Mouse (Mus musculus) gastrocnemius, adult 2 months (tissue): ENCODE measurements around the gene Cfap43. TPM values are rescaled to one million over a fixed set of nuclear protein-coding genes. Genes with fewer than 3 reads are reported as not detected.

Source experiments
- DNase-seq: peaks from one replicate; pipeline ENCODE4 v3.0.0; 2022
- H3K27ac ChIP-seq: fragments of 200-600 bp; 2 replicates; pipeline ENCODE4 v1.8.1; 2022; ENCODE audit warnings: mild to moderate bottlenecking
- H3K4me3 ChIP-seq: fragments of 200-600 bp; 2 replicates; pipeline ENCODE4 v1.8.1; 2022; ENCODE audit warnings: mild to moderate bottlenecking, moderate library complexity
- CTCF ChIP-seq: fragments of 200-600 bp; IDR thresholded peaks from 2 replicates; pipeline ENCODE4 v1.8.1; 2022; ENCODE audit warnings: antibody characterized with exemption, mild to moderate bottlenecking, moderate library complexity
- intact Hi-C: fragments of 180-260 bp; cut with DNase I; formaldehyde crosslinking; loops from one replicate; pipeline ENCODE4 v1.15.1; 2025
- total RNA-seq, 2 experiments: library from RNA; stranded (reverse); gene quantifications; 2 replicates each; pipeline ENCODE4 v1.2.3; 2021

Cfap43 gene
- total RNA-seq, 2 experiments from 2014 or later: 0.11 TPM; not detected in 1

- no peak for DNase-seq
- H3K4me3 ChIP-seq: no peak overlapping the region
- TF ChIP-seq CTCF: no peak
- no peak overlapping the region for H3K27ac ChIP-seq
- intact Hi-C loops: no loop called here
Measured at GRCm38 (mm10) chr19:47722471-47722870, 196.6 kb downstream of the Cfap43 start.

GRCm38 (mm10) chr19:47719147-47719546, 199.9 kb downstream of the Cfap43 start:
- H3K27ac ChIP-seq: no peak overlapping the region
- intact Hi-C loops: no loop called here
- no peak for TF ChIP-seq CTCF
- no peak overlapping the region for H3K4me3 ChIP-seq
- DNase-seq: no peak

DNA sequence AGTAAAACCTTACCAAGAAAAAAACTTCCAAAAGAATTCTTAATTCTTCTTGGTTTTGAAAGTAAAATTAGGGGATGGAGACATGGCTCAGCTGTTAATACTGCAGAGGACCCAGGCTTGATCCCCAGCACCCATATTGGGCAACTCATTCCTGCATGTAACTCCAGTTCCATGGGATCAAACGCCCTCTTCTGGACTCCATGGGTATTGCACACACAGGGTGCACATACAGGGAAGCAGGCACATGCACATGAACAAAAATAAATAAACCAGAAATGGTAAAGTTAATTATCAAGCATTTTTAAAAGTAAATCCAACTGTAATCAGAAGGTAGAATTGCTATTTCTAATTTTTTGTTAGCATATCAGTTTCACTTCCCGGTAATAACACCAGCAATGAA, 202.9 kb downstream of the Cfap43 start:
- intact Hi-C loops: no loop called here

DNA sequence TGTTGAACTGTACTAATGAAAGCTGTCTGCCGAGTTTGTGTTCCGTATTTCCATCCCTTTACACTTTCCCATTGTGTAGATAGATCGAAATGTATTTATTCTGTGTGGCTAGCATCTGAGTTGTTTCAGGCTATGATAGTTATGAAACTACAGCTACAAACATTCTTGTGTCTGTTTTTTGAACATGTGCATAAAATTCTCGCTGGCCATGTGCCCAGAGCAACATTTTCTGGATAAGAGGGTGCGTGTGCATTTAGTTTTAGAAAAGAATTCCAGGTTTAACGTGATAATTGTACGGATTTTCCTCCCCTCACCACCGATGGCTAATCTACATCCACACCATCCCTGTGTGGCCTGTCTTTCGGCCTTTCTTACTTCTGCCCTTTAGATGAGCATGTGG, 205.6 kb downstream of the Cfap43 start:
- DNase-seq: no peak
- no peak for TF ChIP-seq CTCF
- intact Hi-C loops: no loop called here
- Histone ChIP-seq H3K4me3 (no peak overlapping the region), H3K27ac (no peak overlapping the region)

More for the DNA sequence above, 202.9 kb downstream of the Cfap43 start:
- H3K4me3 ChIP-seq: no peak overlapping the region
- TF ChIP-seq CTCF: no peak; the same call in 1 of the 2 replicates
- no peak overlapping the region for H3K27ac ChIP-seq
- no peak for DNase-seq

DNA sequence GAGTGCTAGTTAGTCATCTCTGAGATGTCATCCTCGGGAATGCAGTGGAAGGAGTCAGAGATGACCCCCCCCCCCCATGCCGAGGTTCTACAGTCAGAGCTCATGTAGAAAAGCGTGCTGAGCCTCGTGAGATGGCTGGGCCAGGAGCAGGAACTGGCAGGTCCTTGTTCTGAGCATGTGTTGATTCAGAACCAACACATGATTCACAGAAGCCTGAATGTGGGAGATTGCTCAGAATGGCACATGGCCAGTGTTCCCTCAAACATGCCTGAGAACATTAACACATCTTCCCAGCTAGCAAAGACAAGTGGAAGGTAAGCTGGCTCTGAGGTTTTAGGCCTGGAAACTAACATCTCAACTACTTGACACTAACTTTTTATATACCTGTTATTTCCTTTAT, 208.7 kb downstream of the Cfap43 start:
- intact Hi-C loops: no loop called here
- no peak for TF ChIP-seq CTCF
- no peak overlapping the region for H3K4me3 ChIP-seq
- H3K27ac ChIP-seq: no peak overlapping the region
- DNase-seq: no peak

GRCm38 (mm10) chr19:47705772-47706309, 213.2 kb downstream of the Cfap43 start:
- no peak for TF ChIP-seq CTCF
- H3K27ac ChIP-seq: no peak overlapping the region
- no peak overlapping the region for H3K4me3 ChIP-seq
- no peak for DNase-seq
- intact Hi-C loops: no loop called here

DNA sequence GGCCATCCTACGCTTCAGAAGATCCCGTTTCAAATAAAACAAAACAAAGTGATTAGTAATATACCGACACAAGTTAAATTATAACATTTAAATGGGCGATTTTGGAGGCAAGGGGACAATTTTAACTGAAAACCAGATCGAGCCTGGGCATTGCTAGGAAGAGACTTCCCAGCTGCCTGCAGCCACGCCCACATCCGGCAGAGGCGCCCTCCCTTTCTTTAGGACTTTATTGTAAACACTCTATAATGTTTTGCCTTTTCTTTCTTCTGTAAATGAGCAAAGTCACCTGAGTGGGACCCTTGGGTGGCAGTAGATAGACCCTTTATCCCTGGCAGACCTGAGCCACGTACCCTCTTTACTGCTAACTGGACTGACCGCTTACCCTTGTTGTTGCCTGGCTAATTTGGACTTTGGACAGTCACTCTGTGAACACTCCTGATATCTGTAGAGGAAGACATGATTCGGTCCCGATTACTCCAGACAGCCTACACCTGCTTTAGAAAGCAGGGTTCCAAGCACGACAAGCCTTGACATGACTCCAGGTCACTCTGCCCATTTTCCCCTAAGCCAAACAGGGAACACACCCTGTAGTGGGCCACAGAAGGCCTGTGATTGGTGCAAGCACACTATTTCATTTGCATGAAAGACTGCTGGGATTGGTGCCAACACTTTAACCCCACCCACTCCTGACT, 213.9 kb downstream of the Cfap43 start:
- Histone ChIP-seq H3K4me3 (no peak overlapping the region), H3K27ac (no peak overlapping the region)
- intact Hi-C loops: no loop called here
- DNase-seq: no peak
- no peak for TF ChIP-seq CTCF

DNA sequence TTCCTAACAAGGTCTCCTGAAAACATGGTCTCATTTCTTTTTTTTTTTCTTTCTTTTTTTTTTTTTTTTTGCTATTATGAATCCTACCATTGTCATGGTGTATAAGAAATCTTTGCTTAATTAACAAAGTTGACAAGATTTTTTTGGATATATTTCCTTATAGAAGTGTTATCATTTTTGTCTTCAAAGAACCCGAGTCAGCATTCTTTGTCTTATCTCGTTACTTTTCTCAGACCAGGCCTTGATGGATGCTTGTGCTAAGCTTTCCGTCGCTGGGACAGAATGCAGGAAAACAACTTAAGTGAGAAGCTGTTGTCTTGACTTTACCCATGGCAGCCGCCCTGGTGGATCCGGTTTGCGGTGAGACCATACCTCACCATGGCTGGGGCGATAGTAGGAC, 218.6 kb downstream of the Cfap43 start:
- intact Hi-C loops: no loop called here
- Histone ChIP-seq H3K4me3 (no peak overlapping the region), H3K27ac (no peak overlapping the region)
- TF ChIP-seq CTCF: no peak
- DNase-seq: no peak

DNA sequence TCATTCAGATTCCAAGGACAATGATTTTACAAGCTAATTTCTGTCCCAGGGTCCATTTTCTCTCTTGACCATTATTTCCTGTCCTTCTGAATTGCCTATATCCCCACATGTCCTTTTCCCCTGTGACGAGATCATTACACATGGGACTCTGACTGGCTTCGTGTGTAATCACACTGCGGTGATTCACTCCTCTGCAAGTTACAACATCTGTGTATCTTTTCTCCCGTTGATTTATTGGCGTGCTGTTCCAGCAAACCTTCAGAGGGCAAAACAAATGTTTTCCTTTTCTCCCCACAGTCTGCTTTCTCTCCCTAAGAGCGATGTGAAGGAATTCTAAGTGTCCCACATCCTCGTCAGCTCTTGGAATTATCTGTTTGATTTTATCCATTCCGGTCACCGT, 219.3 kb downstream of the Cfap43 start:
- Histone ChIP-seq H3K4me3 (no peak overlapping the region), H3K27ac (no peak overlapping the region)
- DNase-seq: no peak
- intact Hi-C loops: no loop called here
- TF ChIP-seq CTCF: no peak

GRCm38 (mm10) chr19:47698266-47698665, 220.8 kb downstream of the Cfap43 start:
- H3K27ac ChIP-seq: no peak overlapping the region
- intact Hi-C loops: no loop called here
- no peak overlapping the region for H3K4me3 ChIP-seq
- DNase-seq: no peak
- no peak for TF ChIP-seq CTCF

GRCm38 (mm10) chr19:47697067-47697466, 222.0 kb downstream of the Cfap43 start:
- no peak for DNase-seq
- TF ChIP-seq CTCF: no peak
- H3K4me3 ChIP-seq: no peak overlapping the region
- intact Hi-C loops: no loop called here
- no peak overlapping the region for H3K27ac ChIP-seq

DNA sequence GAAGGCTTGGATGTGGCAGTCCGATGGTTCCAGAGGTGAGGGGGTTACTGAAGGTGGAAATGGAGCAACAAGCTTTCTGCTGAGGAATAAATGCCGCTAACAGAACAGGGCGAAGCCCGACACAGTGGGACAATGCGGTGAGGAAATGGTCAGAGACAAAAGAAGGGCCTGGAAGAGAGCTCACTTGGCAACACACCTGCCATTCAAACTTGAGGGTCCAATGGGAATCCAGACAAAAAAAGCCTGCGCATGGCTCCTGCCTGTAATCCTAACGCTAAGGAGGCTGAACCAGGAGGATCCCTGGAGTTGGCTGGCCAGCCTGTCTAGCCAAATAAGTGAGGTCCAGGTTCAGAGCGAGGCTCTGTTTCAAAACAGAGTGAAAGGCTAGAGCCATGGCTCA, 222.7 kb downstream of the Cfap43 start:
- Histone ChIP-seq H3K27ac (no peak overlapping the region), H3K4me3 (no peak overlapping the region)
- intact Hi-C loops: no loop called here
- no peak for TF ChIP-seq CTCF
- DNase-seq: no peak

DNA sequence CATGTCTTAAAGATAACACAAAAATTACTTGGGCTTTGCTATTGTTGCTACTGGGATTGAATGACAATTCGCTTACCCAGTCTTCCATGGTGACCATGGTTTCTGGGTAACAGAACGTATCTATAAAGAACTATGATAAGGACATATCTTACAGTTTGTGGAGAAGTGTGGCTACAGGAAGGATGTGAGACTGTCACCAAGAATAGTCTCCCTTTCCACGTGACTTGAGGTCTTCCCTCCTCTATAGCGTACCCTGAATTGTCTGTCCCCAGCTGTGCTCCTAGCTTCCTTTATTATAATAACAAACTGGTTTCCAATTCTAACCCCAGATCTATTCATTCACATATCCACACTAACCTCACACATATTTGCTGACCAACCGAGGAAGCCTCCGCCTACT, 223.4 kb downstream of the Cfap43 start:
- intact Hi-C loops: no loop called here
- Histone ChIP-seq H3K4me3 (no peak overlapping the region), H3K27ac (no peak overlapping the region)
- DNase-seq: no peak
- no peak for TF ChIP-seq CTCF

DNA sequence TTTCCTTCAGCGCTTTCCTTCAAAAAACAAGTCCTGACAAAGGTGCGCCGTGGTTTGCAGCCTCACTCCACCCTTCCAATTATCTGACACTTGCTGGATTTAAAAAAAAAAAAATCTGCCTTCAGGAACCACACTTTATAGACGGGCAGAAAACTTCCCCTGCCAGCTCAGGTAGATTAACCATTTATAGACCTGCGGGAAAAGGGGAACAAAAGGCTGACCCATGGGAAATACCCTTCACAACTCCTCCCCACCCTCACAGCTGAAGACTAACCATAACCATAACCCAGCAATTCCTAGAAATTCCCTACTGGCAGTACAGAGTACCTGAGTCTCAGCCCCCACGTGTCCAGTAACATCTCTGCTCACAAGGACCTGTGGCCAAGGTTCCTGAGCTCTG, 227.1 kb downstream of the Cfap43 start, which contains the start of gene Col17a1:
Col17a1 (minus strand) TSS at position 101 of the 400 bp plus-strand sequence.
- Histone ChIP-seq H3K27ac (no peak within 1 kb of the TSS), H3K4me3 (no peak within 1 kb of the TSS)
- intact Hi-C loops: no loop called here
- no peak for TF ChIP-seq CTCF
- DNase-seq: no peak
